Mouse (Mus musculus) retina, postnatal 7 days (tissue): Measurements from ENCODE around the gene Tbc1d10c.
A peak's percentile ranks its signal among the peaks of the same experiment; 100 is the strongest.

Experiments used
- DNase-seq: peaks from one replicate; pipeline ENCODE4 v3.0.0-alpha.2; 2012; ENCODE audit warnings: low read depth, low spot score

The Tbc1d10c gene

GRCm38 (mm10) chr19:4162646-4163542, 28.2 kb downstream of the Tbc1d10c start, which contains the start of gene Rps6kb2:
Rps6kb2 (minus strand) TSS chr19:4163354.
- DNase-seq, result peak; percentile 90

GRCm38 (mm10) chr19:4159049-4159448, 32.0 kb downstream of the Tbc1d10c start:
- no peak for DNase-seq

- DNase-seq, result no peak
These were observed 34.3 kb downstream of the Tbc1d10c start for GRCm38 (mm10) chr19:4156771-4157170.

- no peak for DNase-seq
These were observed 35.0 kb downstream of the Tbc1d10c start for GRCm38 (mm10) chr19:4156073-4156579.

- DNase-seq, result no peak
These were observed 35.6 kb downstream of the Tbc1d10c start for GRCm38 (mm10) chr19:4155223-4156072.

GRCm38 (mm10) chr19:4154437-4155222, 36.5 kb downstream of the Tbc1d10c start:
- DNase-seq, result no peak

- no peak for DNase-seq
These were observed 37.8 kb downstream of the Tbc1d10c start, which contains the start of gene Ptprcap for GRCm38 (mm10) chr19:4153232-4153654. Ptprcap (plus strand) TSS chr19:4153604.

- DNase-seq, result no peak
These were observed 38.4 kb downstream of the Tbc1d10c start for GRCm38 (mm10) chr19:4152445-4153231.

- DNase-seq, result no peak
These were observed 39.2 kb downstream of the Tbc1d10c start for GRCm38 (mm10) chr19:4151898-4152297.

- no peak for DNase-seq
These were observed 39.6 kb downstream of the Tbc1d10c start for GRCm38 (mm10) chr19:4151488-4151860.

- DNase-seq, result no peak
These were observed 40.3 kb downstream of the Tbc1d10c start for GRCm38 (mm10) chr19:4150567-4151487.

GRCm38 (mm10) chr19:4149764-4150461, 41.2 kb downstream of the Tbc1d10c start:
- no peak for DNase-seq

- no peak for DNase-seq
These were observed 41.8 kb downstream of the Tbc1d10c start for GRCm38 (mm10) chr19:4149283-4149682.

- DNase-seq, result no peak
These were observed 42.3 kb downstream of the Tbc1d10c start for GRCm38 (mm10) chr19:4148819-4149218.

- peak; percentile 86 for DNase-seq
These were observed 42.6 kb downstream of the Tbc1d10c start, which contains the start of gene Coro1b for GRCm38 (mm10) chr19:4148491-4148806. Coro1b (plus strand) TSS chr19:4148619.

GRCm38 (mm10) chr19:4147782-4148490, 43.1 kb downstream of the Tbc1d10c start:
- no peak for DNase-seq

- no peak for DNase-seq
These were observed 44.1 kb downstream of the Tbc1d10c start for GRCm38 (mm10) chr19:4147022-4147405.

GRCm38 (mm10) chr19:4146366-4147021, 44.6 kb downstream of the Tbc1d10c start:
- no peak for DNase-seq
